Mouse (Mus musculus): ENCODE measurements around the gene Glipr1. TPM values are rescaled to one million over a fixed set of nuclear protein-coding genes. Genes with fewer than 3 reads are reported as not detected.

The Glipr1 gene
- polyA plus RNA-seq, 1 experiment from 2014 or later = 4.3 TPM

Other genes with a start within 250 kb of the Glipr1 start
- gene Krr1, start 30.0 kb downstream of the Glipr1 start, polyA plus RNA-seq (2015; fragmentation: Nextera tagmentation; extraction: Ambion mirVana) = 34.7 and 36.3 TPM in 2 replicates
- gene Glipr1l1, start 57.6 kb upstream of the Glipr1 start, polyA plus RNA-seq (2015; fragmentation: Nextera tagmentation; extraction: Ambion mirVana) = not detected in 2 replicates
- gene Glipr1l2, start 80.7 kb upstream of the Glipr1 start, polyA plus RNA-seq (2015; fragmentation: Nextera tagmentation; extraction: Ambion mirVana) = not detected in 2 replicates
- 0.44 TPM in 1 of 2 replicates, not detected in the other for gene Glipr1l3, start 157.7 kb upstream of the Glipr1 start, polyA plus RNA-seq (2015; fragmentation: Nextera tagmentation; extraction: Ambion mirVana)
- gene Caps2, start 161.0 kb upstream of the Glipr1 start, polyA plus RNA-seq (2015; fragmentation: Nextera tagmentation; extraction: Ambion mirVana) = 0.49 and 0.73 TPM in 2 replicates